Mouse (Mus musculus) retina, adult 2 months (tissue): ENCODE data around the gene Pitpnm3.

ENCODE experiments used
- DNase-seq: peaks from one replicate; pipeline ENCODE4 v3.0.0-alpha.2; 2012; ENCODE audit warnings: low read depth, low spot score

Pitpnm3 gene

DNA sequence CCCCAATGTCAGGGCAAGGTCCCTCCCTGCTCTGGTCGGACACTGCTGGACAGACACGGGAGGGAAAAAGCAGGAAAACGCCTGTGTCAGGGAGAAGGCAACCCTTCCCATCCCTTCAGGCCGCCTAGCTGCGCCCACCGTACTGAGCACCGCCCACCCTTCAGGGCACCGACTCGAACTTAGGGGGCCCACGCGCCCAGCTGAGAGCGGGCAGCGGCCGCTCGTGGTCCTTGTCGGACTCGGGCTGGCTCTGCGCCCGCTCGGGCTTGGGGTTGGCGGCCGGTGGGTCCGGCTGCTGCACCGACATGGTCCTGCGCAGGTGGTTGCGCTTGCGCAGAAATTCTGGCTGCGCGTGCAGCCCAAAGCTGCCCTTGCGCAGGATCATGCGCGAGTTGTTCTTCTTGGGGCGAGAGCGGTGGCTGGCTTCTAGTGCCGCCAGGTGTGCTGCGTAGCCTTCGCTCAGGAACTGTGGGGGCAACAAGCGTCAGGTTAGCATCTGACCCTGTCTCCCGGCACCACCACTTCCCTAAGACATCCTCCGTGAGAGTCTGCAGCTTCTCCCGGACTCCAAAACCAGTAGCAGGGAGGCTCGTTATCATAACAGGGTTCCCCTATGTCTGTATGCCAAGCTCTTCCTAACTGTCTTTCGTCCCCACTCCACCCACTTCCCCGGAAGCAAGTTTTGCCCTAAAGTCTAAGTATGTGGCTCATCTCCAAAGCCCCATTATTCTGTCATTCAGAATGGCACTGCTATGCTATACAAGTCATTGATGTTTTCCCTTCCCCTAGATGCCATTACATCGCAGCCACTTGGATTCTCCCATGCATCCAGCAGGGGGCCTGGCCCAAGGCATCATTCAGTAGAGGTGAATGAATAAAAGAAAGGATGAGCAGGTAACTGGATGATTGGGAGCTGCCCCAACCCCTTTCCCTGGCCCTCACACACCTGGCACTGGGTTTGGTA lies 84.4 kb downstream of the Pitpnm3 start:
- DNase-seq = no peak

GRCm38 (mm10) chr11:72050168-72050894 lies 85.2 kb downstream of the Pitpnm3 start:
- DNase-seq = no peak

DNA sequence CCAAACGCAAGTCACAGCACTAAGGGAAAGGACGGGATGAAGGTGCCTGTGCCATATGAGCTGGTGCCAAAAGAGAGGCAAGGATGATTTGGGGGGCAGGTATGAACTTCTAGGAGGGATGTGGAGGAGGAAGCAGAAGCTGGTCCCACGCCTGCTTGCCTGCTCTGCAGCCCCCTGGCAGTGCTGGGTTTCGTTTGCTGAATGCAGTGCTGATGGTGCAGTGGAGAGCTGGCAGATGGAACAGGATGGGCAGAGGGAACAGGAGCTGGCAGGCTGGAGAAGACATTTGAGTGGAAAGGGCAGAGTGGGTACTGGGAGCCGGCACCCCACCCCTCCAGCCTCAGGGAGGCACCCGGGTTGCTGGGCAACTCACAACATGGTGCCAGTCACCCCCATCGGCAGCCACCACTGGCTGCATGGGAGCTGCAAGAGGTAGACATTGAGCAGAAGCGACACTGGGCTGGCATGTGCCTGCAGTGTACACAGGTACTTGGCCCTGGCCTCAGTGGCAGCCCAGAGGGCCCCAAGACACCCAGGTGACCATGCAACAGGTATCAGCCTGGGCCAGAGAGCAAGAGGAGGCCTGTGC lies 86.3 kb downstream of the Pitpnm3 start:
- DNase-seq = no peak

- no peak for DNase-seq
Observed at GRCm38 (mm10) chr11:72048730-72049129, 86.8 kb downstream of the Pitpnm3 start.

- DNase-seq = no peak
Observed at GRCm38 (mm10) chr11:72044231-72044630, 91.3 kb downstream of the Pitpnm3 start.

GRCm38 (mm10) chr11:72042631-72043030 lies 92.9 kb downstream of the Pitpnm3 start:
- no peak for DNase-seq

GRCm38 (mm10) chr11:72041768-72042607 lies 93.6 kb downstream of the Pitpnm3 start, which contains the start of gene Pimreg:
TSS of gene Pimreg (plus strand) at chr11:72042032.
- DNase-seq = no peak

- DNase-seq = no peak
Observed at GRCm38 (mm10) chr11:72041290-72041767, 94.2 kb downstream of the Pitpnm3 start.

DNA sequence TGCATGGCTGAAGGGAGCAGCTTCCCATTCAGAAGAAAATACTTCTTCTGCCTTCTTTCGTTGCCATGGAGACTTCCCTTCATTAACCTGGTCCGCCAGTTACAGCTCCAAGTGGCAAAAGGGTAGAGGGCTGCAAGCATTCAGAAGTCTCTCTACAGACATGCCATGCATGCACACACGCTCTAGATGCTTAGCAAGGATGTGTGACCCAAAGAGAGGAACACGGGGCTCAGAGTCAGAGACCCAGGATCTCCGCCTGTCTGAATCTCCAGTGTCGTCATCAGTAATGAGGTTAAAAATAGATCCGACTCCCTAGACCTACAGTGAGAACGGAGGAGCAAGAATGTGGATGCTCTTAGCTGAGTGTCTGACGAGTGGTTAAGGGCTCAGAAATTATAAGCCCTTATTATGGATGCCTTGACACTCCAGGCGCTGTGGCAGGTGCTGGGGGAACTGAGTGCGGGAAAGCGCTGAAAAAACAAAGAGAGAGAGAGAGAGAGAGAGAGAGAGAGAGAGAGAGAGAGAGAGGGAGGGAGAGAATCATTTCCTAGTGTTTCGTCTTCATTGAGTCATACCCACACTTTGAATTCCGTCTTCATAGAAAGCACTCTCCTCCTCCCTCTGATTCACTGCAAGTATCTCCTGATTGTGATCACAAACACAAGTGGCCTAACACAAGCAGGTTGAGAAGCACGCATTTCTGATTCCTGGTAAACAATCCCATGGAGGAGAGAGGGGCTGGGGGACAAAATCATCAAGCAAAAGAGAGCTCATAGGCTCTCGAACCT lies 95.8 kb downstream of the Pitpnm3 start:
- DNase-seq = no peak

DNA sequence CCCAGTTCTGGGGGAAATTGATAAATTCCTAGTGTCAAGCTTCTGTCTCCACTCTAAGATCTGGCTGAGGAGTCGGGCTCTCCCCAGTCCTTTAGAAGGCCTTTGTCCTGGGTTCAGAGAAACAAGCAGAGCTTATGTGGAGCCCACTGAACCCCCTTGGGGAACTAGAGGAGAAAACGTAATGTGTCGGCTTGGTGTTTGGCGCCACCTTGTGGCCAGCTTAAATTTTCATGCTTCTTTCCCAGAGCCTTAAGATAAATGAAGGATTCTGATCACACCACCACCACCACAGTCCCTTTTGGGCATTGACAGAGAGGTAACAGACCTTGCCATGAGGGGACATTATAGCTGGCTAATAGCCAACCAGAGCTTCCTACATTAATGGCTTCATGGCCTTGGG lies 97.6 kb downstream of the Pitpnm3 start:
- DNase-seq = peak; percentile 77

GRCm38 (mm10) chr11:72037409-72037808 lies 98.2 kb downstream of the Pitpnm3 start, which contains the start of gene Aipl1:
TSS of gene Aipl1 (minus strand) at chr11:72037509.
- peak; percentile 71 for DNase-seq

- DNase-seq = no peak
Observed at GRCm38 (mm10) chr11:72032589-72032988, 103.0 kb downstream of the Pitpnm3 start.

- DNase-seq = peak; percentile 87
Observed at GRCm38 (mm10) chr11:72032091-72032490, 103.5 kb downstream of the Pitpnm3 start.

DNA sequence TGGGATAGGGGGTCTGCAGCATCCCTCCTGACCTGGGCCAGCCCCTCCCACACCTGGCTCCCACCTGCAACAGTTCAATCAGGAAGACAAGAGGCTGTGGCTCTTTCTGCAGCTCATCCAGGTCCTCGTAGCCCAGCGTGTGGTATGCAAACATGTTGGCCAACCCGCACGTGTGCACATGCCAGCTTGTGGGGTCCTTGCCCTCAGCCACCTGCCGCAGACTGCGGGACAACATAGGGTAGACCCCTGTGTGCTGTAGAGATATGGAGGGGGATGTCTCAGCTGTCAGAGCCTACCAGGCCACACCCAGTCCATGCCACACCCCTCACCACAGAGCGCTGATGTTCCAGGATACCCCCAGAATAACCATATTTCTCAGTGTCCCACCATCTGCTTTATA lies 104.2 kb downstream of the Pitpnm3 start:
- no peak for DNase-seq

DNA sequence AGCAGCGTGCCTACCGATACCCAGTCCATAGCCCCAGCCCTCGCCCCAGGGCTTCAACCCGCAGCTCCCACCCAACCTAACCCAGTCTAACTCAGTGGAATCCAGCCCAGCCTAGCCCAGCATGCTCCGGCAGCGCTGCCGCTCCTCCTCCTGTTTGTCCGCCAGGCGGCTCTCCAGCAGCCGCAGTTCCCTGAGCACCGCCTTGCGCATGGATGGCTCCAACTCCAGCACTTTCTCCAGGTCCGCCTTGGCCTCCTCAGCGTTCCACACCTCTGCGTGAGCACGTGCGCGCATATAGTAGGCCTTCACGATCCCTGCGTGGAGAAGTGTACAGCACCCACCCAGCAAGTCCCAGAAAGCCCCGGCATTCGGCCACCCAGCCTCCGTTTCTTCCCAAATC lies 106.4 kb downstream of the Pitpnm3 start:
- DNase-seq = no peak

DNA sequence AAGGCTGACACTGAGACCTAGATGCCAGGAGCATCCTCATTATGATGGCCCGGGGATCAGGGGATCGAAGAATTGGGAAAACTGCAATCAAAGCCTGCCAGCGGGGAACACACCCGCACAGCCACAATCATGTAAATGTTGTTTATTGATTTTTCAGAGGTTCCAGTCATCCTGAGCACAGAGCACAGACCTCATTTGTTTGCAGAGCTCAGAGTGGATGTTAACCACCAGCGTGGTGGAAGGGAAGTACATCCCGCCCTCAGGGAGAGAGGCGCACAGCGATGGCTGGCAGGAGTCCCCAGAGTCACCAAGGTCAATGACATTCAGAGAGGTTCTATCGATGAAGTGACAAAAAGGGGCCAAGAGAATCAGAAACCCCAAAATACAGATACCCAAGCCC lies 107.7 kb downstream of the Pitpnm3 start:
- DNase-seq = no peak

DNA sequence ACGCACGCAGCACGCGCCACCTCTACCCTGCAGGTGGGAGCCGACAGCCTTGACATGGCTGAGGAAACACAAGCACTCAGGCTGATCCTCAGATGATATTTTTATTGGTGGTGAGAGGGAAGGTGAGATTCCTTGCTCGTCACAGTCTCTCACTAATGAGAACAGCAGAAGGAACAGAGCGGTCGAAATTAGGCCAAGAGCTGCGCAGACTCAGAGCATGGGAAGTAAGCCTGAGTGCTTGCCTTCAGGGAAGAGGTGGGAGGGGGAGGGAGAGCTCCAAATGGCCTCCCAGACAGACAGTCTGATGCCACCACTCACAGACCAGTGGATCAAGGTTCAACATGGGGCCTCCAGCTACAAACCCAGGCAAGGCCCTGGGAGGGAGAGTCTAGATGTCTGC lies 109.1 kb downstream of the Pitpnm3 start:
- no peak for DNase-seq

DNA sequence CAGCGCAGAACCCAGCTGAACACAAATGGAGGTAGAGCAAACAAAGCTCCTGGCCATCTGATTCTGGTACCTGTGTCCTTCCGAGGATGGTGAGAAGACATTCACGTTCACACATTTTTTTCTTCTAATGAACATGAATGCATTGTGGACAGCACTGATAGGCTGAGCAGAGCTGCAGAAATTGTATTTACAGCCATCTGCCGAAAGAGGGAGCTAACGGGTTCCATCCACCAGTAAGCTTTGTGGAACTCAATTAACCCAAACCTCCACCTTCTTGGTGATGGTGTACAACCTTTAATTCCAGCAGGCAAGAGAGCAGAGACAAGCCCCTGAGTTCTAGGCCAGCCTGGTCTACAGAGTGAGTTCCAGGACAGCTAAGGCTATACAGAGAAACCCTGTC lies 109.7 kb downstream of the Pitpnm3 start:
- DNase-seq = no peak

DNA sequence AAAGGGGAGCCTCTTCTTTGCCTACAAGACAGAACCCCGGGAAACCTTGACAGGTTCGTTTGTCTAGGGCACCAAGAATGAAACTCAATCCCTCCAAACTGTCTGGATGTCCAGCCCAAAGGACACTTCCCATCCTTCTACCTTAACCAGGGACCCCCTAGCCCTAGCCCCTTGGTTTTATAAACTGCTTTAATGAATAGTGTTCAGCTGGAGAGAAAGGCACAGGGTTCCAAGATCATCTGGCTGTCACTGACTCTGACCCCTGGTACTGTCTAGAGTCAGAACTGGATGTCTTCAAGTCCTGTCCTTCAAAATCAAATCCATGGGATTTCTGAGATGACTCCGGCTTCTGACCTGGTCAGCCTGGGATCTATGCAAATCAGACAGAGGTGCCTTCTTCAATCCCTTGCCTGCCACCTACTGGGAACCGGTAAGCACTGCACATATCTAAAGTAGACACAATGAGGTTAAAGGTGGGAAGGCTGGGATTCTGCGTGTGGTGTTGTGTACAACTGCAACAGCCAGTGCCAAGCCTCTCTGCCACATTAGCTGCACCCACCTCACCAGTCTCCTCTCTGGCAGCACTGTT lies 111.3 kb downstream of the Pitpnm3 start:
- peak; percentile 80 for DNase-seq

DNA sequence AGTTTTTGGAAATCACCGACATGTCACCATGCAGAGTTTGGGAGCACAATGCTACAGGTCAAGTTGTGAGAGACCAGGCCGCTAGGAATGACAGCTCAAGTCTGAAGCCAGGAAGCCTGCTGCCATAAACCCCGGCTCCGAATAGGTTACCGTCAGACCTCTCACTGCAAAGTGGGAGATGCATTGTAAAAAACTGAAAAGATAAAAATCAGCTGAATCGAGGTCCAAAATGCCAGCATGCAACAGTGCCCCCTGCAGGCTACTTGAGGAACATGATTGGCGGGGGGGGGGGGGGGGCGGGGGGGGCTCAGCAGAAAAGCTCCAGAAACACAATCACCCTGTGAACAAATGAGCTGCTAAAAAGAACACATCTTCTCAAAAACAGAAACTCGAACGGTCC lies 112.0 kb downstream of the Pitpnm3 start:
- DNase-seq = no peak
